Mouse (Mus musculus) kidney, postnatal 0 days (tissue): ENCODE data around the gene Tmsb15l. TPM values are rescaled to one million over a fixed set of nuclear protein-coding genes. Genes with fewer than 3 reads are reported as not detected.

Experiments used
- ATAC-seq: fragments of 200-750 bp; cut with Nextera tagmentation; replicated peaks from 2 replicates; pipeline ENCODE4 v1.8.0; 2017; ENCODE audit warnings: low read depth, moderate number of reproducible peaks, moderate TSS enrichment, moderate library complexity; ENCODE audit not compliant: low FRiP score
- DNase-seq: peaks from one replicate; pipeline ENCODE4 v3.0.0-alpha.2; 2016; ENCODE audit warnings: low spot score
- H3K27ac ChIP-seq: fragments of 300-500 bp; sonication (generic); 2 replicates; pipeline ENCODE4 v1.5.1; 2014; ENCODE audit warnings: mild to moderate bottlenecking
- H3K27me3 ChIP-seq: fragments of 300-500 bp; sonication (generic); 2 replicates; pipeline ENCODE4 v1.6.1; 2014; ENCODE audit warnings: low read length, mixed read lengths; ENCODE audit not compliant: insufficient read depth
- H3K36me3 ChIP-seq: fragments of 300-500 bp; sonication (generic); 2 replicates; pipeline ENCODE4 v1.6.1; 2014; ENCODE audit warnings: low read length, mixed read lengths; ENCODE audit not compliant: insufficient read depth
- H3K4me1 ChIP-seq: fragments of 300-500 bp; sonication (generic); replicated peaks from 2 replicates; pipeline ENCODE4 v1.6.1; 2014; ENCODE audit warnings: antibody characterized with exemption, low read length, mixed read lengths; ENCODE audit not compliant: insufficient read depth
- H3K4me2 ChIP-seq: fragments of 300-500 bp; sonication (generic); 2 replicates; pipeline ENCODE4 v1.6.1; 2014; ENCODE audit warnings: mild to moderate bottlenecking, low read length, moderate library complexity, mixed read lengths
- H3K4me3 ChIP-seq: fragments of 300-500 bp; sonication (generic); replicated peaks from 2 replicates; pipeline ENCODE4 v1.5.1; 2014; ENCODE audit warnings: low read depth, low read length
- H3K9ac ChIP-seq: fragments of 300-500 bp; sonication (generic); 2 replicates; pipeline ENCODE4 v1.6.1; 2014; ENCODE audit warnings: low read depth, low read length
- H3K9me3 ChIP-seq: fragments of 300-500 bp; sonication (generic); replicated peaks from 2 replicates; pipeline ENCODE4 v1.6.1; 2016; ENCODE audit warnings: low read length, inconsistent platforms, mixed read lengths
- CTCF ChIP-seq: IDR thresholded peaks from 2 replicates; pipeline ENCODE4 v1.5.1; 2016; ENCODE audit warnings: antibody characterized with exemption, low read depth, mild to moderate bottlenecking, moderate library complexity
- WGBS: fragments of 180-500 bp; shearing (Covaris S2); extraction: QIAGEN DNeasy Blood & Tissue Kit; methylation state at CpG from one replicate; pipeline ENCODE4 v1.1.7; 2014; 5-methylcytosine and 5-hydroxymethylcytosine counted together
- polyA plus RNA-seq: library from polyadenylated mRNA; unstranded; fragments of >200 nt; fragmentation: Nextera tagmentation; extraction: Ambion mirVana; gene quantifications from 2 replicates; pipeline ENCODE4 v1.2.1, GENCODE M21; 2015

Tmsb15l gene
- polyA plus RNA-seq: 5.9 and 7.3 TPM in 2 replicates

DNA sequence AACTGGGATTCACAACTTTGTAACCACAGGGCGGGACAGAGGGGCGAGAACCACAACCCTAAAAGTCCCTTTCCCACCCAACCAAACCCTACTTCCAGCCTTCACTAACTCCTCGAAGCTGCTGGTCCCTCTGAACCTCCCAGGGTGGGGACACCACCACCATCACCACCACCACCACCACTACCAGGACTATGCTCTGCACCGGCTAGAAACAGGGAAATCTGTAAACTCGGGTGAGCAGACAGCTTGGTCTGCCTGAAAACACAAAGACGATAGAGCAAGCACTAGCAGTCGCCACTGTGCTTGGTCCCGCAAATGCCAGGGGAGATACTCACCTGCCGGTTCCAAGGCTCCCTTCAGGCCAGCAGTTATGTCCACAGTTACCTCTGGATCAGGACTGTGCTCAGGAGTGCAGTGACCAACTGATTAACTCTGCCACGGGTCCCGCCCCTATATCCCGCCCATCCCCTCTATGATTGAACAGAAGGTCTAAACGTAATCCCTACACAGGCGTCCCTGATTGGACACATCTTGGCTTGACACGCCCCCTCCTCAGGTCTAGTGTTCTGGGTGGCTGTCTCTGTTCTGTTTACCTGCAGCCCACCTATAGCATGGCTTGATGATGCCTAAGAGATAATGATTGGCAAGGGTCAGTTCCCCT, at the start of gene Tmsb15l, which contains the start of gene Tmsb15b1:
Gene Tmsb15l (minus strand): TSS at position 446 of the 661 bp plus-strand sequence.
Gene Tmsb15b1 (minus strand): TSS at position 451 of the 661 bp plus-strand sequence.
- DNase-seq (peak; percentile 79), ATAC-seq (peak; percentile 100)
- no peaks in the 10 kb centered on the region for H3K4me1 ChIP-seq
- WGBS: 43% methylated on average over 15 of the region's 15 CpGs
- no peaks in the 10 kb centered on the region for H3K36me3 ChIP-seq
- peak within 1 kb of the TSS; percentile 28 for H3K4me3 ChIP-seq
- H3K27ac ChIP-seq: no peak within 1 kb of the TSS
- H3K4me2 ChIP-seq: peak within 1 kb of the TSS; percentile 48
- no peaks in the 10 kb centered on the region for H3K27me3 ChIP-seq
- TF ChIP-seq CTCF: no peak
- H3K9me3 ChIP-seq: no peaks in the 10 kb centered on the region
- H3K9ac ChIP-seq: 0 out of 2 replicates have a peak within 1 kb of the TSS, but pooled peaks have one; percentile 27

DNA sequence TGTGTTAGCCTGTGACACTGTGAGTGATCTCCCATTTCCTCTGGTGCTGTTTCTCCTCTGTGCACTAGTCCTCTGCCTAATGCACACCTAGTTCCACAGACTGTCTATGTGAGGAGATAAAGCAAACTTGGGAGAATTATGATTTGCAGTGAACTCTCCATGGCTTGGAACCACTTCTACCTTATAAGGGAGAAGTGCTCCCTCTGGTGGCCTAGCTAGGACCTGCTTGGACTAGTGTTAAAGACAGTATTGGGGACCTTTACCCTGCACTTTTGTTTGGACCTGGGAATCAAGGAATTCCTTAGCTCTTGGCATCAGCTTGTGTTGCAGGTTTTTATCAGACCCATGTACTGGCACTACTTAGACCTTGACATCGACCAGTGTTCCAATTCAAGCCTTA, 42.6 kb upstream of the Tmsb15l start:
- peak; percentile 76 for TF ChIP-seq CTCF
- 19% methylated on average over 1 of the region's 1 CpGs for WGBS
- ATAC-seq: no peak
- H3K4me3 ChIP-seq: no peak overlapping the region
- H3K4me2 ChIP-seq: no peak overlapping the region
- DNase-seq: peak; percentile 47
- no peaks in the 10 kb centered on the region for H3K4me1 ChIP-seq
- H3K9me3 ChIP-seq: no peaks in the 10 kb centered on the region
- H3K27me3 ChIP-seq: no peaks in the 10 kb centered on the region
- peaks cover 3% of the 10 kb centered on the region; the same call in 1 of the 2 replicates for H3K36me3 ChIP-seq
- no peak overlapping the region for H3K9ac ChIP-seq
- no peak overlapping the region for H3K27ac ChIP-seq

DNA sequence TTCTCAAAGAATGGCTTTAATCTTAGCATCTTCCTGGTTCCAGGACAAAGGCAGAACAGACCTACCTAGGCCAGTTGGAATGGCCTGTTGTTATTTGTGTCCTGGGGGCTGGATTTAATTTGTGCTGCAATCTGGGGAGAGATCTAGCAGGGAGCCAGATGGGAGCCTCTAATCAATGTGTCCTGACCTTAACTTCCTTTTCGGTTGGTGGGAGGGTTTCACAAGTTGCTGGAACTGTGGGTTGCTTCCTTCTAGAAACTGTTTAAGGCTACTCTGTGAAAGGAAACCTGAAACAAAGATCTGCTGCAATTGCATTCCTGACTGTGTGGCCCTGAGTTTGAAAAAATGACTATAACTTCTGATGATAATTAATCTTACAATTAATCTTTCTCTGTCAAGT, 41.0 kb upstream of the Tmsb15l start:
- no peaks in the 10 kb centered on the region for H3K27me3 ChIP-seq
- no peaks in the 10 kb centered on the region for H3K4me1 ChIP-seq
- no peak overlapping the region for H3K9ac ChIP-seq
- ATAC-seq: no peak
- no peaks in the 10 kb centered on the region for H3K9me3 ChIP-seq
- no peak overlapping the region for H3K4me2 ChIP-seq
- 59% methylated on average over 1 of the region's 1 CpGs for WGBS
- no peak overlapping the region for H3K27ac ChIP-seq
- H3K36me3 ChIP-seq: peaks cover 3% of the 10 kb centered on the region; the same call in 1 of the 2 replicates
- H3K4me3 ChIP-seq: no peak overlapping the region
- no peak for DNase-seq
- no peak for TF ChIP-seq CTCF

DNA sequence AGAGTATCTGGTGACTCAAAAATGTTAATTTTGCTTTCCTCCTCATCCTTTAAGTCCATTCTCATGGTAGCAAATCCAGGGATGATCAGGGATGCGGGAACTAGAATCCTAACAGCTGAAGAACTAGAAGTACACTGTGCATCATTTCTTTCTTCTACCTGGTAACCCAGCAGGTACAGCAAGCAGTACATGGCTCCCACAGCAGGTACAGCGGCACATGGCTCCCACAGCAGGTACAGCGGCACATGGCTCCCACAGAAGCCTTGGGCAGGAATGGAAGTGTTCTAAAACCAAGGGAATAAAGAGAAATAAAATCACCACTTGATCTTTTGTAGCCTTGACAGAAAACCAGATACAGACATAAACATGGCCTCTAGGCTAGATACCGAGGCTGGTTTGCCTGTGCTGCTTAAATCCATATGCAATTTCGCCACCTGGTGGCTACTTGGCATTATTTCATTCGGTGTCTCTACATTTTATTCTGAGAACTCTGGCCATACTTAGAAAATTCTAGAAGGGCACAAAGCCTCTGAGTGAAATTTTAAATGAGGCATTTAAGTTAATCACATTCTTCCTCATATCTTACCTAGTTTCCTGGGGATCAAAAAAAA, 38.5 kb upstream of the Tmsb15l start:
- H3K36me3 ChIP-seq: no peaks in the 10 kb centered on the region
- no peak overlapping the region for H3K27ac ChIP-seq
- WGBS: 53% methylated on average over 6 of the region's 6 CpGs
- no peak overlapping the region for H3K9ac ChIP-seq
- no peak overlapping the region for H3K4me3 ChIP-seq
- H3K4me1 ChIP-seq: no peaks in the 10 kb centered on the region
- H3K27me3 ChIP-seq: no peaks in the 10 kb centered on the region
- H3K4me2 ChIP-seq: no peak overlapping the region
- ATAC-seq: no peak
- DNase-seq: peak; percentile 74
- peak; percentile 81 for TF ChIP-seq CTCF
- no peaks in the 10 kb centered on the region for H3K9me3 ChIP-seq

DNA sequence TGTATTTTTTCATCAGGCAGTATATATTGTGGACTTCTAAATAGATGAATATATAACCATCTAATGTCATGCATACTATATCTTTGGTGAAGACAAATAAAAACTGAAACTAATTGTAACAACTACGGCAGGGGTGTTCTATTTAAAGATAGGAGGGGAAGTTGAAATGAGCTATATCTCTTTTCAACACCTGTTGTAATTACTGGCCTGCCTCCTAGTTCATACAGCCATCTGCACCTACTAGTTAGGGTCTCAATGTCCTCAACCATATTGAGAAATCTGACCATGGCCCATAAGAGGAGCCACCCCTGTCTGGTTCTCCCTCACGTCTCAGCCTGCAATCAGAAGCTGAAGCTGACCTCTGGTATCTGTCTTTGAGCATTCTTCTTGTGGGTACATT, 19.6 kb upstream of the Tmsb15l start:
- no peak for ATAC-seq

DNA sequence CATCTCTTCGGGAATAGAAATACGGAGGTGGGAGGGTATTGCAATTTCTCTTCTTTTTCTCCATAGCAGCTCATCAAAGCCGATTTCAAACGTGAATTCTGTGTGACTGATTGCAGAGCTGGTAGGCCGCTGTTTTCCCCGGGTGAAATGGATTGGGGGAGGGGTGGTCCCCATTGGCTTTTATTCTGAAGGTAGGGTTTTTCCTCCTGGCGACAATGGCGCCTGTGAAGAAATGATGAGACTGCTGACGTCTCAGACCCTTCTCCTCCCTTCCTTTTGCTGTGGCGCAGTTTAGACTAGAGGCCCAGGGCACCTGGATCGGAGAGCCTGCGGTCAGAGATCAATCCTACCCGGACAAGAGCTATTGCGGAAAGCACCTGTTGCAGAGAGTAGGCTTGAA, 17.0 kb upstream of the Tmsb15l start:
- no peaks in the 10 kb centered on the region for H3K9me3 ChIP-seq
- no peak overlapping the region for H3K9ac ChIP-seq
- H3K36me3 ChIP-seq: no peaks in the 10 kb centered on the region
- no peak for TF ChIP-seq CTCF
- 42% methylated on average over 14 of the region's 14 CpGs for WGBS
- peak overlapping the region; percentile 57 for H3K4me2 ChIP-seq
- no peak overlapping the region for H3K27ac ChIP-seq
- peak overlapping the region; percentile 32; the same call in 1 of the 2 replicates for H3K4me3 ChIP-seq
- DNase-seq (no peak), ATAC-seq (no peak)
- no peaks in the 10 kb centered on the region for H3K27me3 ChIP-seq
- H3K4me1 ChIP-seq: no peaks in the 10 kb centered on the region

More for the DNA sequence above, 19.6 kb upstream of the Tmsb15l start:
- no peak overlapping the region for H3K4me3 ChIP-seq
- no peak for DNase-seq
- H3K9me3 ChIP-seq: no peaks in the 10 kb centered on the region
- no peaks in the 10 kb centered on the region for H3K4me1 ChIP-seq
- no peaks in the 10 kb centered on the region for H3K27me3 ChIP-seq
- no peak overlapping the region for H3K4me2 ChIP-seq
- no peak overlapping the region for H3K9ac ChIP-seq
- H3K27ac ChIP-seq: no peak overlapping the region
- no peak for TF ChIP-seq CTCF
- 84% methylated on average over 2 of the region's 2 CpGs for WGBS
- H3K36me3 ChIP-seq: no peaks in the 10 kb centered on the region
